Mouse (Mus musculus) layer of hippocampus, adult 8-10 months (tissue): Measurements from ENCODE around the gene Zmiz1. TPM values are rescaled to one million over a fixed set of nuclear protein-coding genes. Genes with fewer than 3 reads are reported as not detected.

Experiments
- DNase-seq, 2 experiments: peaks; one replicate each; pipeline ENCODE4 v3.0.0; 2022; ENCODE audit warnings: low spot score in 2 of 2
- total RNA-seq, 4 experiments: library from RNA; stranded (reverse); gene quantifications; 2 replicates each; pipeline ENCODE4 v1.2.4; 2022

Zmiz1 gene
- total RNA-seq, 4 experiments from 2014 or later: 77.0 to 102 (median 92.7) TPM

DNA sequence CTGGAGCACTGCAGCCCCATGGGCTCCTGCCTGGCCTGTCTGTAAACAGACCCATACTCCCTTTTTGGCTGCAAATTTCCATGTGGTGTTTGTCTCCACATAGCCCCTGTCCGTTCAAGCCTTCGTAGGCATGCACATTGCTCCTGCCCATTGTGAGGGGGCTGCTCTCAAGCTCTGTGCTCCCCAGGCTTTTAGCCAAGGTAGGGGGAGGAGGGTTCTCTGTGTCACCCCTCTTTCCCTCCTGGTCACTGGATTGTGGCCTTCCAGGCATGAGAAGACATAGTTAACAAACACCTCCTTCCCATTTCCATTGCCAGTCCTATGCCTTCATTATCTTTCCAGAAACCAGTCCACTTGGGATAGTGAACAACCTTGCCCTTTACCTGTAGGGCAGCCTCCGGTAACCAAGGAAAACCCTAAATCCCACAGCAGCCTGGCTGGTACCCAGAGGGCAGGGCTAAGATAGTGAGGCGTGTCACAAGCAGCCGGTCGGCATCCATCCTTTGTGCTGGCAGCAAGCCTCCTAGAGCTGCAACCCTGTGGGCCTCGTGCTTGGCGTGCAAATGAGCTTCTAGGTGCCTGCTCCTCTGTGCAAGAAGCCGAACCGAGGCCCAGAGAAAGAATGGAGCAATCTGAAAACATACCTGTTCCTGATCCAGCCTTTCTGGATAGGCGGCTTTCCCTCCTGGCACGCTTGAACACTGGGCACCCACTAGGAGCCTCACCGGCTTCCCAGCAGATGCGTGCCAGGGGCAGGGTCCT is 174.7 kb downstream of the Zmiz1 start:
- peak in 1 of 2 experiments; percentile 57 for DNase-seq

DNA sequence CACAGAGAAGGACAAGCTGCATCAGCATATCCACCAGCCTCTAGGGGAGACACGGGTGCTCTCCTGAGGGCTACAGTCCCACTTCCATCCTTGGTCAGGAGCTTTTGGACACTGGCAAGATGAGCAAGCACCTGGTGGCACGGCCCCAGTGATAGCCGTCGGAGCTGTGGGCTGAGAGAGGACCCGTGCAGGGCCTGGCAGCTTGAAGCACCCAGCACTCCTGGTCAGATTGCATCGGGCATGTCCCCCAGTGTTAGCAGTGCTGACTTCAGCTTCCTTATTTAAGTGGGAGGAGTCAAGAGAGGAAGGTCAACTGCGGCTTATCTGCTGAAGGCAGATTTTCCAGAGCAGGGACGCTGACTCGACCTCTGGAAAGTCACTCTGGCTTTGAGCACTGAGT is 175.3 kb downstream of the Zmiz1 start:
- DNase-seq: no peak

DNA sequence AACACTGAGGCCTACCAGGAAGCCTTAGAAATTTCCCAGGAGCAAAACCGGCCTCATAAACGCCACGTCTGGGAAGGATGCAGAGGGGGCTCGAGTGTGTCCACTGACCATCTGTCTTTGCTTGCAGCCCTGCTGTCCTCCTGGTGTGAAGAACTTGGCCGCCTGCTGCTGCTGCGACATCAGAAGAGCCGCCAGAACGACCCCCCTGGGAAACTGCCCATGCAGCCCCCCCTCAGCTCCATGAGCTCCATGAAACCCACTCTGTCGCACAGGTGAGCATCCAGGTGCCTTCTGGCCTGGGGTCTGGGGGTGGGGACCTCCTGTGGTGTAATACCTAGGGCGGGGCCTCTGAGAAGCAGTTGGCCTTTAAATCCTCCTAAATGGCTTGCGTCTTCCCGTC is 176.8 kb downstream of the Zmiz1 start:
- no peak for DNase-seq

DNA sequence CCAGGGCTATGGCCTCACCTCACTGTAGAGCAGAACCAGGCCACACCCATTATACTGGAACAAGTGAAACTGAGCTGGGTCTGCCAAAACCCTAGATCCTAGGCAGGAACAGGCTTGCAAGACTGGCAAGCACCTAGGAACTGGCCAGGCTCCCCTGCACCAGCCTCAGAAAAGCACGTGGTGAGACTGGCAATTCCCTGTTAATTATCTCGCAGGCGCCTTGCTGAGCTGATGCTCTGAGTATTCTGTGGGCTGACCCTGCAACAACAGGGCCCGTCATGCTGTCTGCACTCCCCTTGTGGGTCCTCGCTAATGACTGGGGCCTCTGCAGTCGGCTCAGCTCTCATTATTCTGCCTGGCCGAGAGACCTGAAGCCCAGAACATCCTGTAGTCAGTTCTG is 177.3 kb downstream of the Zmiz1 start:
- peak; percentile 52 to 64 for DNase-seq

DNA sequence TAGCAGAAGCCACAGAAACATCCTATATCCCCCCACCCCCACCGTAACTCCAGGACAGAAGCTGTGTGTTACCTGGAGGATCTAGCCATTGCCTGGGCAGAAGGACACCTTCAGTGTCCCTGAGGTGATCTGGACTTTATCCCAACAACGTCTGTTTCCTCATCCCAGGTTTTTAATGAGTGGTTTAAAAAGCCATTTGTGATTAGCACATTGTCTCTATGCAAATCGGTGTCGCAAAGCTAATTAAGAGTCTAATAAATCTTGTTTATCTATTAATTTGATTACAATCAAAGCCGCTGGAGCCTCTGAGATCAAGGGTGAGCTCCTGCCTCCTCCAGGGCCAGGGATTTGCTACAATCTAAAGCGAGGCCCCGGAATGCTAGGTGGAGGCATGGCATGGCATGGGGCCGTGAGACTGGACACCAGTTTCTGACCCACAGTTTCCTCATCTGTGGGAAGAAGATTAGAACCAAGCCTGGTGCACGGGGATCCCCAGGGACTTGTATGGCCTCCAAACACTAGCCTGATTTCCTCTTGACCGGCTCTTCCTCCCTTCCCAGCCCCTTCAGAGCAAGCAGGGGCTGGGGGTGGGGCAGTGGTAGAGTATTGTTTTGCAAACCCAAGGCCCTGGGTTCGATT is 180.3 kb downstream of the Zmiz1 start:
- DNase-seq: no peak

DNA sequence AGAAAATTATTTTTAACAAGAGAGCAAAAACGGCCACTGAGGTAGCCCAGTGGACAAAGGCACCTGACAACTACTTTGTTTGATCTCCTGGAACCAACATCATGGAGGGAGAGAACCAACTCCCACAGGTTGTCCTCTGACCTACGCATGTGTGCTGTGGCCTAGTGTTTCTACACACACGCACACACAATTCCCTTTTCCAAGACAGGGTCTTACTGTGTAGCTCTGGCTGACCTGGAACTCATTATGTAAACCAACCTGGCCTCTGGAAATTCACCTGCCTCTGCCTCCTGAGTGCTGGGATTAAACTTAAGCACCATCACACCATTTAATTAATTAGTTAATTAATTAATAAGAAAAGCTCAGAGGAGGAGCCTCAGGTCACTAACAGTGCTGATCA is 181.0 kb downstream of the Zmiz1 start:
- DNase-seq: no peak

DNA sequence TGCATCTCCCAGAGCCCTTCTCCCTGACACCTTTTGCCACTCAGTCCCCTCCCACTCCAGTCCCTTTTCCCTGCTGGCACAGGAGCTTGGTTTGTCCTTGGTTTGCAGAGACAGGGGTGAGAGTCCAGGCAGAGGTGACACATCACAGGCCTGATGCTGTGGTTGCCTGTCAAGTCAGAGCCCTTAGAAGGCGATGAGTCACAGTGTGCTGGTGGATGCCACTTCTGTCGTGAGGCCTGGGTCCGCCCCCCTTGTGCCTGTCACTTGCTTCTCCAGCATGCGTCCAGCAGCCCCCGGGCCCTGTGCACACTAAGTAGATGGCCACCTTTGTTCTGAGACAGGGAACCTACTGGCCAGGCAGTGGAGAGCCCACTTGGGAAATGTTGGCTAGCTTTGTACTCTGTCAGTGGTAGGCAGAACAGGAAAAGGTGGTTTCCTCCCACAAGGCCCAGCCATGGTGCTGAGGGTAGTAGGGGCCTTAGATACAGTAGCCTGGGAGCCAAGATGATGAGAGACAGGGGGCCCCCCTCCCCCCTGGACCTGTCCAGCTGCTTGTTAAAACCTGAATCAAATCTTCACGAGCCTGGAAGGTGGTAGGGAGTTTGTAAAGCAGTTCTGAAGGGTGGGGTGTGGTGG is 181.6 kb downstream of the Zmiz1 start:
- no peak for DNase-seq

DNA sequence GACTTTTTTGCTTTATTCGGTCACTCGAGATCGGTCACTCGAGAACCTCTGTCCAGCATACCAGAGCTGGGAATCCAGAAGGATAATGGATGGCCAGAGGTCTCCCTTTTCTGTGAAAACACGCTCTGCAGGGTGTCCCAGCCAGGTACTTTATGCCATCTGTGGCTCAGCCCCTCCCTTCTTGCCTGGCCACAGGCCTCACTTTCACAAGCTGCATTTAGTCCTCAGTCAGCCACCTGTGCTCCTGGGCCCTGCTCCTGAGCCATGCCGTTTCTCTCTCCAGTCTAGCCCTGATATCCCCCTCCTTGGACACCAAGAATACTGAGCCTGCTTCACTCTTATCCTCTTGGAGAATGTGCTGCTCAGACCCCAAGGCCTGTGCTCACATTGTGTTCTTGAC is 182.1 kb downstream of the Zmiz1 start:
- DNase-seq: no peak

DNA sequence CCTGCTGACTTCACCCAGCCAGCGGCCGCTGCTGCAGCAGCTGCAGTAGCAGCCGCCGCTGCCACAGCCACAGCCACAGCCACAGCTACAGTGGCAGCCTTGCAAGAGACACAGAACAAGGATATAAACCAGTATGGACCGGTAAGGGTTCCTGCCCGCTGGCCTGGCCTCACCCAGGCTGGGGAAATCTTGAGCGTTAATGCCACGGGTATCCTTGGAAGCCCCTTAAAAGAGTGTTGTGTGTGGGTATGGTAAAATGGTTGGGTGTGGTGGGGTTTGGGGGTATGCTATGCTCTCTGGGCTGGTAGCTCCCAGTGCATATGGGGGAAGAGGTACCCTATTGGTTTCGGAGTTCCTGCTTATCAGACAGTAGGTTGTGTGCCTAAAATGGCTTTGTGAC is 186.7 kb downstream of the Zmiz1 start:
- DNase-seq: no peak

DNA sequence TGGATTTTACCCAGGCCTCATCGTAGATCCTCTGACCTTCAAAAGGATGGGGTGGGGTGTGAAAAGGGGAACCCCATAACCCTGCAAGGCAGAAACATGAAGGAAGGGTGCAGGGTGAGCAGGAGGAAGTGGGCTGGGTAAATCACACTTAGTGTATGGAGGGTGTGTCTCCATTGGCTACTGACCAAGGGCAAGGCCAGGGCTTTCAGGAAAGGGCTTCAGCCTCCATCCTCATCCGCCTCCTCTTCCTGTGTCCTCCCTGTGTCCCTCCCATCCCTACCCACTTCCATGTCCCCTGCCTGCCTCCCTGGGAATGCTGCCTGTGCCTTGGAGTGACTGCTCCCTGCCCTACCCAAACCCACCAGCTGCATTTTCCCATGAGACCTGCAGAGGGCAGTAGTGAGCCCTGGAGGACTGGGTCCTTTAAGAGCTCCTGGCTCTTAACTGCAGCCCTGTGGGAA is 187.2 kb downstream of the Zmiz1 start:
- peak; percentile 63 to 68 for DNase-seq

DNA sequence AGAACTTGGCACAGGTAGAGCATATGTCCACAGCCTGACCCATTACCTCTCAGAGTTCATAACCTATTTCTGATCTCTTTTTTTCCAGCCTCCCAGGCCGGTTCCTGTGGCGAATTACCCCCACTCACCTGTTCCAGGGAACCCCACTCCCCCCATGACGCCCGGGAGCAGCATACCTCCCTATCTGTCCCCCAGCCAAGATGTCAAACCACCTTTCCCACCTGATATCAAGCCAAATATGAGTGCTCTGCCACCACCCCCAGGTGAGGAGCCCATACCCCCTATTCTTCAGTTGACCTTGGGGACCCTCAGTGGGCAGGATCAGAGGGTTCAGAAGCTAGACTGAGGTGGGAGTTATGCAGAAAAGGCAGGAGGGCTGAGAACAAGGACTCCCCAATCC is 192.1 kb downstream of the Zmiz1 start:
- no peak for DNase-seq

DNA sequence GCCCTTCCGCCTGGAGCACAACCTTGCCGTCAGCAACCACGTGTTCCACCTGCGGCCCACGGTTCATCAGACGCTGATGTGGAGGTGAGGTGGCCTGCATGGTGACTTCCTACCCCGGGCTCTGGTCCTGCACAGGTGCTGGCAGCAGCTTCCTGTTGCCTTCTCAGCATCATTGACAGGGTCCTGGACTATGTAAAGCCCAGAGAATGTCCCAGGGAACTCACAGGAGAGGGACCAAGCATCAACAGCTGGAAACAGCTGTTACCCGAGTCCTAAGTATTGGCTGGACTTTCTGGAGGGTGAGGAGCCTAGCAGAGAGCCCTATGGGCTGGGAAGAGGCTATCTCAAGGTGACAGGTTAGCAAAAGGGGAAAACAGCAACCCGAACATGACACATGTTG is 192.9 kb downstream of the Zmiz1 start:
- no peak for DNase-seq

DNA sequence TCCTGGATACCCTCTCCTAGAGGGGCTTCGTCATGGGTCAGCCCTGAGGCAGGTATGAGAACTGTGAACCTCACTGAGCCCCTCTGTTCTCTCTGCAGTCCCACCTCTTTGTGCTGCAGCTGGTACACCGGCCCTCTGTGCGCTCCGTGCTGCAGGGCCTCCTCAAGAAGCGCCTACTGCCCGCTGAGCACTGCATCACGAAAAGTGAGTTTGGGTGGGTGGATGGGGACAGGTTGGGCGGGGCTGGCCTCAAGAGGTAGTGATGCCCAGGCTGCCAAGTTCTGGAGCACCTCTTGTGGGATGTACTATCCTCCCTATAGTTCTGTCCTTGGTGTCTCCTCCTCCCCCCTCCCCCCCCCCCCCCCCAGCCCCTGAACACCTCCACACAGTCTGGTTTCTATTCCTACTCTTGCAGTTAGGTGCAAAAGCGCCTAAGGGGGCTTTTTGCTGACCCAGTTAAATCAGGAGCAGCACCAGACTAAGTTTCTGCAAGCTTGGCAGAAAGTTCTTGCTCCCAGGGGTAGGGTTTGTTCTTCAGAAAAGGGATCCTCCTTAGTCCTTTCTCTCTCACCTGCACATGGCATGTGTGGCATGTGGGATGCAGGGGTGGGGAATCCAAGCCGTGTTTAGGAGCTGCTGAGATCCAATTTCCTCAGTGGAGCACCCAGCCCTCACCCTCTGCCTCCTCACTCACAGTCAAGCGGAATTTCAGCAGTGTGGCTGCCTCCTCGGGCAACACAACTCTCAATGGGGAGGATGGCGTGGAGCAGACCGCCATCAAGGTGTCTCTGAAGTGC is 195.6 kb downstream of the Zmiz1 start:
- no peak for DNase-seq

DNA sequence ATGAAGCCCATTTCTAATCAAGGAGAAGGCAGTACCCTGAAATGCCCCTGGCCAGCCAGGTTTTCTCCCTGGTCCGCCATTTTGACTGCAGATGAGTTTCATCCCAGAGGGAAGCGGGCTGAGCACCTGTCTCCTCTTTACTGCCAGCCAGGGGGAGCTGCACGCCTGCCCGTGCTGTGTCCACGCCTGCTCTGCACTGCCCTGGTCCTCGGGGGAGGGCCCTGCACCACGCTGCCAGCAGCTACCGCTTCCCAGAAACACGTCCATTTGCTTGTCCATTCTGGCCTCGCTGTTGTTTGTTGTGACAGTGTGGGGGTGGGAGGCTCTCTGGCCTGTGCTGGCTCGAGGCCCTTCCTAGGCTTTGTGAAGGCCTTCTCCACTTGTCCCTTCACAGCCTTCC is 201.7 kb downstream of the Zmiz1 start:
- DNase-seq: no peak

DNA sequence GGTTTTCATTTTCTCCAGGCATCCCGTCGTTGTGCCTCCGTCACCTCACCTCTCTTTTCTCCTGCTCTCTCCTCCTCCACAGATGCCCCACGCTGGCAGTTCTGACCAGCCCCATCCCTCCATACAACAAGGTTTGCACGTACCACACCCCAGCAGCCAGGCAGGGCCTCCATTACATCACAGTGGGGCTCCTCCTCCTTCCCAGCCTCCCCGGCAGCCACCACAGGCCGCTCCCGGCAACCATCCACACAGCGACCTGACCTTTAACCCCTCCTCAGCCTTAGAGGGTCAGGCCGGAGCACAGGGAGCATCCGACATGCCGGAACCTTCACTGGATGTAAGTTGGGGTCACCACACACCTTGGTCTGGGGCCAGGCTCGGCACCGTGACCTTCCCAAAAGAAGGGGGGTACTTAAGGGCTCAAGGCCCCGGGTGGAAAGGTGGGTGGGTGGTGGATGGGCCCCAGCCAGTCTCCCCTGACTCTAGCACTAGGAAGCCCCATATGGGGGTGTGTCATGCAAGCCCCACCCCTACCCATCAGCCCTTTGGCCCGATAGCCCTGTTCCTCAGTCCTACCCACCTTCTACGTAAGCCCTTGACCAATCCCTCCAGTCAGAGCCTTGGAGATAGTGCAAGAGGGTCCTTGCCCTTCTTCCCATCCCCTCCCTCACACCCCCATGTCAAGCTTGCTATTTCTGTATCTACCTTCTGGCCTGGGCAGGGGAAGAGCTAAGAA is 202.4 kb downstream of the Zmiz1 start:
- no peak for DNase-seq

DNA sequence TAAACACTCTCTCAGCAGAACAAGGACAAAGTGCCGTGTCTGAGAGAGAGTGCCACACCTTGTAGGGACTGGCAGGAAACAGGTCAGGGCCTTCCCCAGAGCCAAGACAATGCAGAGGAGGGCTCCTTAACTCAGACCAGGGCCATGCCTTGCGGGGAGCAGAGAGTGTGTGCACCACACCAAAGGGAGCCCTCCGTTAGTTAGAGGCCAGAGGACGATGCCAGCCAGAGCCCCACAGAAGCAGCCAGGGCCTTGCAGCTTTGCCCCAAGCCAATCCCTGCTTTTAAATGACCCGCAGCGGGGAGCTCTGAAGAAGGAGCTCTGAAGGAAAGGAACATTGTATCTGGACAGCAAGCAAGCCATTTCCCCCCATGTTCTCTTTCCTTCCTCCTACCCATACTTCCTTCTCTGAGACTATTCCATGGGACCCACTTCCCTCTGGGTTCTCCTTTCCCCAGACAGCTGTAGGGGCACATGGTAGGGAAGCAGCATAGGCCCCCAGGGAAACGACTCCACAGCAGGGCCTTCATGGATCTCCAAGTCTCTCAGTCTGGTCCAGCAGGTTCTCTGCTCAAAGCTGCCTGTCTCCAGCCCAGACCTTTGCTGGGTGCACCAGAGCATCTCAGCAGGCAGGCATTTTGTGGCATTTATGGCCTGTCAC is 204.8 kb downstream of the Zmiz1 start:
- no peak for DNase-seq

DNA sequence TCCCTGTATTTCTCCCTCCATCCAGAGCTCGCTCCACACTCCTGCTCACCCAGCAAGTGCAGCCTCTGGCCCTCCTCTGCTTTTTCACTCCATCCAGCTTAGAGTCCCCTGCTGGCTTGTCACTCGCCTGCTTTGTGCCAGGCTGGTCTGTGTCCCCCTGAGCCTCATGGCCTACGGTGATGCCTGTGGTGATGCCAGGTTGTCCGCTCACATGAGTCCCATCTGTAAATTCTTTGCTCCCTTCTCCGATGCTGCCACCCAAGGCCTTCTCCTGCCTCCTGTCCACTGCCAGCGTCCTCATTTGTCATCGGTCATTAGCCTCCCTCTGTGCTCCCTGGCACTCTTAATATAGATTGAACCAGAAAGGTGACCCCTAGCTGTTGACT is 205.3 kb downstream of the Zmiz1 start:
- DNase-seq: no peak

DNA sequence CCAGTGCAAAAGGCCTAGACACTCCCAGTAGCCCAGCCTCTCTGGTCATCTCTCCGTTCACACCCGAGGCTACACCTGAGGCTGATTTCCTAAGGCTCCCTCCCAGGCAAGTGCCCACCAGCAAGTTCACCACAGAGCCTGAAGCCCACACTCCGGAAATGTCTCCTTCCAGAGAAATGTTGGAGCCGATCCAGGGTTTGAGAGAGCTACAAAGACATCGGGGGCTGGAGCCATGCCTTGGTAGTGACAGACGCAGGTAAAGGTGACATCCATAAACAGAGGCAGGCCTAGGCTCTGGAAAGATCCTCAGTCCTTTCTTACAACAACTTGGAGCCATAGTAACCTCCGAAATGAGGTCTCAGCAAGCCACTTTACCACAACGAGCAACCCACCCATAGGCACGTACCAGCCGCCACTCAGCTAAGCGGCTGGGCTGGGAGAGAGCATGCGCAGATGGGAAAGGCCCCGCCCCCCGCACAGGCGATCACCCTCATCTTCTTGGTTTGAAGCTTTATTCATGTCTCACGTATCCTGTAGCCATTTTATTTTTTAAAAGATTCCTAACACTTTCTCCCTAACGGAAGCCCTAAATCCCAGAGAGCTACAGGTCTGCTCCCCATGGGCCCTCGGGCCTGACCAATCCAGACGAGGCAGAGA is 206.5 kb downstream of the Zmiz1 start:
- no peak for DNase-seq

DNA sequence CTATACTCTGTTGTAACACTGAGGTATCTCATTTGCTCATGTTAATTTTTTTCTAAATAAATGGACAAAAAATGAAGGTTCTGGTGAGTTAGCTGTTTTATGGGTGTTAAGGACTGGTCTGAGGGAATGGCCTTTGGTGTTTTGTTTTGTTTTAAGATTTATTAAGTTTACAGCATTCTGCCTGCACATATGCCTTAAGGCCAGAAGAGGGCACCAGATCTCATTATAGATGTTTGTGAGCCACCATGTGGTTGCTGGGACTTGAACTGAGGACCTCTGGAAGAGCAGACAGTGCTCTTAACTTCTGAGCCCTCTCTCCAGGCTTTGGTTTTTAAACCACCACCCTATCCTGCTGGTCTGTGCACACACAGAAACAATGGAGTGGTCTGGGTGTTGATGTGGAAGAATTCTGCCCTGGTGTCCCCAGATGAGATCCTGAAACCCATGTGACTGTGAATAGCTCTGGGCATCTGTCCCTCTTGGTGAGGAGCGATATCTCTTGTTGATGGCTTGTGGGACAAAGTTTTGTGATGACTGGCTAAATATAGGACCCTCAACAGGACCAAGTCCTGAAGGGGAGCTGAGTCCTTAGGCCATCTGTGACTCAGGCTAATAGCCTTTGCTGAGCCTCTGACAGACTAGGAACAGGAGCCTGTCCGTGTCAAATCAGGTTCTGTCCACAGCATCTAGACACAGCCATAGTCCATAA is 207.8 kb downstream of the Zmiz1 start:
- DNase-seq: no peak
